Mouse (Mus musculus) lung, embryonic 16.5 days (tissue): ENCODE measurements around the gene Akt2. TPM values are rescaled to one million over a fixed set of nuclear protein-coding genes. Genes with fewer than 3 reads are reported as not detected.

ENCODE experiments used
- ATAC-seq: fragments of 200-750 bp; cut with Nextera tagmentation; 2 replicates; pipeline ENCODE4 v1.8.0; 2017; ENCODE audit warnings: low read depth, mild to moderate bottlenecking, moderate library complexity
- H3K27ac ChIP-seq: fragments of 300-500 bp; sonication (generic); 2 replicates; pipeline ENCODE4 v1.5.1; 2014; ENCODE audit warnings: mild to moderate bottlenecking, control low read depth, low read length
- H3K27me3 ChIP-seq: fragments of 300-500 bp; sonication (generic); 2 replicates; pipeline ENCODE4 v1.6.1; 2014; ENCODE audit warnings: low read depth, low read length, mixed read lengths; ENCODE audit not compliant: control insufficient read depth, insufficient read depth
- H3K36me3 ChIP-seq: fragments of 300-500 bp; sonication (generic); 2 replicates; pipeline ENCODE4 v1.6.1; 2014; ENCODE audit warnings: low read length; ENCODE audit not compliant: control insufficient read depth, insufficient read depth
- H3K4me1 ChIP-seq: fragments of 300-500 bp; sonication (generic); replicated peaks from 2 replicates; pipeline ENCODE4 v1.6.1; 2014; ENCODE audit warnings: low read length, mixed read lengths; ENCODE audit not compliant: control insufficient read depth, insufficient read depth
- H3K4me2 ChIP-seq: fragments of 300-500 bp; sonication (generic); 2 replicates; pipeline ENCODE4 v1.6.1; 2014; ENCODE audit warnings: low read depth, low read length, control low read depth
- H3K4me3 ChIP-seq: fragments of 300-500 bp; sonication (generic); 2 replicates; pipeline ENCODE4 v1.5.1; 2014; ENCODE audit warnings: mild to moderate bottlenecking, low read length, control low read depth
- H3K9ac ChIP-seq: fragments of 300-500 bp; sonication (generic); 2 replicates; pipeline ENCODE4 v1.6.1; 2014; ENCODE audit warnings: low read length, control low read depth
- H3K9me3 ChIP-seq: fragments of 300-500 bp; sonication (generic); 2 replicates; pipeline ENCODE4 v1.6.1; 2016; ENCODE audit warnings: low read length; ENCODE audit not compliant: control insufficient read depth
- WGBS: fragments of 180-500 bp; shearing (Covaris S2); extraction: QIAGEN DNeasy Blood & Tissue Kit; methylation state at CpG from one replicate; pipeline ENCODE4 v1.1.7; 2014; 5-methylcytosine and 5-hydroxymethylcytosine counted together
- polyA plus RNA-seq: library from polyadenylated mRNA; unstranded; fragments of >200 nt; fragmentation: Nextera tagmentation; extraction: Ambion mirVana; gene quantifications from 2 replicates; pipeline ENCODE4 v1.2.1, GENCODE M21; 2015

Gene Akt2
- polyA plus RNA-seq, 1 experiment from 2014 or later = 89.4 TPM

DNA sequence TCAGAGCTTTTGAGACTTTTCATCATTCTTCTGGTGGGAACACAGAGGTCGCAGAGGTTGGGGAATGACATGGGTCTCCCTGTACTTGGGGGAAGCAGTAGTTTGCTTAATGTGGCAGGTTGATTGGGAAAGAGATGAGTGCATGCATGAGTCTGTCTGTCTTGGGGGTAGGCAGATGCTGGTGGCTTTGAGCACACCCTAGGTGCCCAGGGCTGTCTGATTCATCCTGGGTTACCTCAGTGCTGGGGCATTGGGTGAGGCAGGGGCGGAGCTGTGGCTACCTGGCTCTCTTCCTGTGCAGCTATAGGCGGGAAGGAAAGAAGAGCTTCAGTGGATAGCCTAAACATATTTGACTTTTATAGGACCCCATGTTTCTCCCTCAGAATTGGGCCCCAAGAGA is 16.8 kb downstream of the Akt2 start:
- Histone ChIP-seq H3K9me3 (no peaks in the 10 kb centered on the region), H3K4me2 (no peak overlapping the region), H3K27me3 (no peaks in the 10 kb centered on the region), H3K9ac (no peak overlapping the region), H3K4me1 (peaks cover 27% of the 10 kb centered on the region), H3K36me3 (peaks cover 8% of the 10 kb centered on the region; the same call in 1 of the 2 replicates), H3K27ac (no peak overlapping the region), H3K4me3 (no peak overlapping the region)
- 94% methylated on average over 3 of the region's 3 CpGs for WGBS
- ATAC-seq = no peak

DNA sequence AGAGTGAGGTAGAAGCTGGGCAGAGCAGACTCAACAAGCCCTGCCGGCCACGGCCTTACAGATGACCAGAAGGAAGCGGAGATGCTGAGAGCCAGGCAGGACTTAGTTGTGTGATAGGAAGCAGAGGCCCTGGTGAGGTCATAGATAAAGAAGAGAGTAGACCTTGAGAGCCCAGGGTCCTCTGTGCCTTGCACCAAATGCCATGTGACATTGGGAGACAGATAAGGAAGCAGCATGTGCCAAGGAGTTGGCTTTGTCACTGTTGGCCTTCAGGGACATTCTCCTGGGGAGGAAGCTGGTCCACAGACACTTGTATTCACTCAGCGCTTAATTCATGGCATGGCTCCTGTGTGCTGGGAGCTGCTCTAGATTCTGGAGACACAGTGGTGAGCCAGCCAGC is 17.9 kb downstream of the Akt2 start:
- Histone ChIP-seq H3K4me1 (peaks cover 27% of the 10 kb centered on the region), H3K27me3 (no peaks in the 10 kb centered on the region), H3K9ac (no peak overlapping the region), H3K4me3 (no peak overlapping the region), H3K4me2 (no peak overlapping the region), H3K36me3 (peaks cover 8% of the 10 kb centered on the region; the same call in 1 of the 2 replicates), H3K9me3 (no peaks in the 10 kb centered on the region), H3K27ac (no peak overlapping the region)
- WGBS = 91% methylated on average over 4 of the region's 4 CpGs
- ATAC-seq = no peak

DNA sequence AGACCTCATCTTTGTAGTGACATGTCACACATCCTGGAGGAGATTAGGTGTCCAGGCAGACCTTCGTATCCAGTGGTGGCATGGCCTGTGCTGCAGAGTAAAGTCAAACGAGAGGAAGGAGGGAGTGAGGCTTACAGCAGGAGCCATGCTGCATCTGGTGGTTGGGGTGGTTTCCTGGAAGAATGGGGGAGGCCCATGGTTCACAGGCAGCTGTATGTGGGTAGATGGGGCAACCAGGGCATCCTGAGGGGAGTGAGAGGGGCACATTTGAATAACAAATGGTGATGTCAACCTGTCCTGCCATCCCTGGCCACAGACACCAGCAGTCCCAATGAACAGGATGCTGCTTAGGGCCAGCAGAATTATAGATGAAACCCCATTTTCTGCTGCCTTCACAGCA is 18.3 kb downstream of the Akt2 start:
- Histone ChIP-seq H3K4me2 (no peak overlapping the region), H3K27me3 (no peaks in the 10 kb centered on the region), H3K36me3 (peaks cover 8% of the 10 kb centered on the region; the same call in 1 of the 2 replicates), H3K4me3 (no peak overlapping the region), H3K9ac (no peak overlapping the region), H3K27ac (no peak overlapping the region), H3K4me1 (peaks cover 27% of the 10 kb centered on the region), H3K9me3 (no peaks in the 10 kb centered on the region)
- 77% methylated on average over 2 of the region's 2 CpGs for whole genome bisulfite sequencing
- ATAC-seq = no peak

DNA sequence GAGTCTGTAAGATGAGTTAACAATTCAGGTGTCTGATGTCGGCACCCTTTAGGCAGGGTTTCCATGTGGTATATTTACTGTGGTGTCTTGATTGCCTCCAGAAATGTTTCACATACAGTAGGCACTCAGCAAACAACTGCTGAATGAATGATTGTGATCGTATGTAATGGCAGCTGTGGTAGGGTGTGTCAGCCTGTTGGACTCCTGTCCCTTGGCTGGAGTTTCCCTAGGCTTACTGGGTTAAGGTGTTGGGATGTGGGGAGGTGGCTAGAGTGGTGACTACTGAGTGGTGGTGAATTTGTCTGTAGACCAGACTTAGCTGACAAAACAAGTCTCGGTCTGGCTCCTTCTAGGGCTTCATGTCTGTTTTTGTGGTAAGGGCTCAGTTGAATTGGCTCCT is 19.0 kb downstream of the Akt2 start:
- Histone ChIP-seq H3K4me3 (no peak overlapping the region), H3K9ac (no peak overlapping the region), H3K27me3 (no peaks in the 10 kb centered on the region), H3K4me1 (peaks cover 24% of the 10 kb centered on the region), H3K9me3 (no peaks in the 10 kb centered on the region), H3K4me2 (no peak overlapping the region), H3K36me3 (peaks cover 8% of the 10 kb centered on the region; the same call in 1 of the 2 replicates), H3K27ac (no peak overlapping the region)
- 88% methylated on average over 3 of the region's 3 CpGs for WGBS
- ATAC-seq = no peak

DNA sequence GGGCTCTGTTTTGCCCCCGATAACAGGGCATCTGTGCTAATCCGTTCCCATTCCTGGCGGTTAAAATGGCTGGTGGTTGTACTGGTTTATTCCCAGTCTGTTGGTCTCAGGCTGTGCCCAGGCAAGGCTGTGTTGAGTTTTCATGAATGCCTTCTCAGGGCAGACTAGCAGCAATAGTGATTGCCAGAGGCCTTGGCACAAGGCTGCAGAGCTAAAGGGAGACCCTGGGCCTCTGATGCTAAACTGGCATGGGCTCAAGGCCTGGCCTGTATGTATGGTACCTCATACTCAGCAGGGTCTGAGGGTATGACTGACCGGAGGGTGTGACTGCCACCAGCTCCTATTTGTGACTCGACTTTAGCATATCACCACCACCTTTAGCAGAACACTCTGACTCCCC is 19.5 kb downstream of the Akt2 start:
- Histone ChIP-seq H3K9ac (no peak overlapping the region), H3K9me3 (no peaks in the 10 kb centered on the region), H3K36me3 (peaks cover 8% of the 10 kb centered on the region; the same call in 1 of the 2 replicates), H3K4me1 (peaks cover 19% of the 10 kb centered on the region), H3K27me3 (no peaks in the 10 kb centered on the region), H3K27ac (no peak overlapping the region), H3K4me3 (no peak overlapping the region), H3K4me2 (no peak overlapping the region)
- ATAC-seq = no peak
- WGBS = 91% methylated on average over 5 of the region's 5 CpGs

DNA sequence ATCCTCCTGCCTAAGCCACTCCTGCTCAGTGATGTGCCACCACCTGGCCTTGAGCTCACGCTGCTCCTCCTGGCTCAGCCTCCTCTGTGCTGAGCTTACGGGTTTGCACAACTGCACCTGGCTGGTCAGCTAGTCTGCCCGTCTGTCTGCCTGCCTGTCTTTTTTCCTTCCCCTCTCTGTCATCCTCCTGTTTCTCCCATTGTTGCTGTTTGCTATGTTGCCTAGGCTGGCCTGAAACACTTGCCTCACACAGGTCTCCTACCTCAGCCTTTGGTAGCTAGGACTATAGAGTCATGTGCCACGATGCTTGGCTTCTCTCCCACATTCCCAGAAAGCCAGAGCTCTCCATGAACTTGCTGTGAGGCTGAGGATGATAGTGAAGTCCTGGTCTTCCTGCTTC is 21.6 kb downstream of the Akt2 start:
- Histone ChIP-seq H3K27me3 (no peaks in the 10 kb centered on the region), H3K27ac (no peak overlapping the region), H3K36me3 (peaks cover 14% of the 10 kb centered on the region; the same call in 1 of the 2 replicates), H3K4me1 (no peaks in the 10 kb centered on the region), H3K9me3 (no peaks in the 10 kb centered on the region), H3K4me2 (no peak overlapping the region), H3K4me3 (no peak overlapping the region), H3K9ac (no peak overlapping the region)
- no peak for ATAC-seq
- 72% methylated on average over 4 of the region's 4 CpGs for WGBS

DNA sequence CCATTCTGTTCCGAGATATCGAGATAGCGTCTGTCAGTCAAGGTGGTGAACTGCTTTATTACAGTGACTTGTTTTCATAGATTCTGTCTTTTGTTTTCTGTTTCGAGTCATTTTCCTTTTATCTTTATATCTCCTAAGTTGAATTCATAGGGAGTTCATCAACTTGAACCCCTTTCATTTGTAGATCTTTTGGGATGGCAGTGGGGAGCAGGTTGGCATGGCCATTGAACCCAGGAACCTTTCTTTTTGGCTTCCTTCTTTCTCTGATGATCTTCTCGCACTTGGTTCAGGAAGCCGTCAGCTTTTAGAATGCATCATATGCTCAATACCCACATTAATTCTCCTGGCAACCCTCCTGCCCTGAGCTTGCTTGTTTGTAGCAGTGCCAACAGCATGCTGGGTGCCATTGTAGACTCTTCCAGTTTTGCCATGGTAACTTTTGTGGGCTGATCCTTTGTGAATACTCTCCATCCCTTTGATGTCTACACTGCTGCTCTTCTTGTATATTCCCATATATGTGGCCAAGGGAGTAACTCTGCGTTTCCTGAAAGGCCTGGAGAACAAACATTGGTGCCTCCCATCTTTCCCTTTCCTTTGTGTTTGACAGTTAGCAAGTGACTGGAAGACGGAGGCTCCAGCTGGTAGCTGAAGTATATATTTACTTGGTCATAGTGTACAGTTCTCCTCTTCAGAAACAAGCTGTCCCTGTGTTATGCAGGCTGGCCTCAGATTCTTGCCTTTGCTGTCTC is 22.6 kb downstream of the Akt2 start:
- Histone ChIP-seq H3K36me3 (peaks cover 17% of the 10 kb centered on the region; the same call in 1 of the 2 replicates), H3K27me3 (no peaks in the 10 kb centered on the region)

DNA sequence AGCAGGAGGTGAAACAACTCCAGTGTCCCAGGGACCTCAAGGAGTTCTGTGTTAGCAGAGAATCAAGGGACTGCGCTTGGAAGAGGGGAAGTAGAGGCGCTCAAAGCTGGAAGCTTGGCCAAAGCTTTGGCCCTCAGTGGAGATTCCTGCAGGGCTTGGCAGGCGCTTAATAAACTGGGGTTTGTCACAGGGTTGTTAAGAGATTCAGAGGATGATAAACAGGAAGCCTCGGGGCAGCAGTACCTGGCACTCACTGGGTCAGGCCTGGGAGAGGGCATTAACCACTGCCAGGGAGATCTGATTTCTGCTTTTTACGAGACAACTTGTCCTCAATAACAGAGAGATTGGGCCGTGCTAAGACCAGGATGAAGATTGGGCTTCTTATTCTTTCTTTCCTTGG is 29.7 kb downstream of the Akt2 start:
- H3K36me3 ChIP-seq = peaks cover 20% of the 10 kb centered on the region
- WGBS = 80% methylated on average over 6 of the region's 6 CpGs

More for the DNA sequence above, 22.6 kb downstream of the Akt2 start:
- Histone ChIP-seq H3K4me3 (no peak overlapping the region), H3K4me1 (no peaks in the 10 kb centered on the region), H3K4me2 (no peak overlapping the region), H3K9me3 (no peaks in the 10 kb centered on the region), H3K27ac (no peak overlapping the region), H3K9ac (no peak overlapping the region)
- 63% methylated on average over 8 of the region's 8 CpGs for WGBS
- ATAC-seq = no peak

DNA sequence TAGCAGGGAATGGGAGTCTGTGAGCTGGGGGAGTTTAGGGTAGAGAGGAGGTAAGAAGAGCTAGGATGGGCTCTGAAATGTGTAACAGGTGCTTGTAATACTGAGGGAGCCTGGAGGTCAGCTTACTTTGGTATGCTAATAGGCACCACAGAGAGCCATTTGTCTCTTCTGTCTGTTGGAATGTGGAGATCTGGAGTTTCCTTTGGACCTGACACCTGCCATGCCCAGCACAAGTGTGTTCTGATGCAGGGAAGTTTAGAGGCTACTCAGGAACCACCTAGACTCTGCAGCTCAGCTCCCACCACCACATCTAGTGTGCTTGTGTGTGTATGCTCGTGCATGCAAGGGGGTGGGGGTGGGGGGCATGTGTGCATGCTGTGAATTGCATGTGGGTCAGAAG is 30.9 kb downstream of the Akt2 start:
- H3K27ac ChIP-seq = no peak overlapping the region
- H3K9ac ChIP-seq = no peak overlapping the region
- H3K9me3 ChIP-seq = no peaks in the 10 kb centered on the region
- no peaks in the 10 kb centered on the region for H3K27me3 ChIP-seq
- H3K4me1 ChIP-seq = no peaks in the 10 kb centered on the region
- 62% methylated on average over 1 of the region's 1 CpGs for WGBS
- no peak for ATAC-seq
- no peak overlapping the region for H3K4me3 ChIP-seq
- H3K4me2 ChIP-seq = no peak overlapping the region
- H3K36me3 ChIP-seq = peaks cover 17% of the 10 kb centered on the region

More for the DNA sequence above, 29.7 kb downstream of the Akt2 start:
- no peak overlapping the region for H3K4me2 ChIP-seq
- no peak overlapping the region for H3K9ac ChIP-seq
- H3K27me3 ChIP-seq = no peaks in the 10 kb centered on the region
- ATAC-seq = no peak
- no peak overlapping the region for H3K4me3 ChIP-seq
- H3K27ac ChIP-seq = no peak overlapping the region
- no peaks in the 10 kb centered on the region for H3K9me3 ChIP-seq
- no peaks in the 10 kb centered on the region for H3K4me1 ChIP-seq
